Mouse (Mus musculus) C2C12 (cell line): Measurements from ENCODE around the gene Srrm3. TPM values are rescaled to one million over a fixed set of nuclear protein-coding genes. Genes with fewer than 3 reads are reported as not detected.

Source experiments
- H3K27me3 ChIP-seq: one replicate; pipeline ENCODE4 v1.6.1; 2011; ENCODE audit not compliant: control insufficient read depth, insufficient read depth, insufficient read length
- H3K36me3 ChIP-seq: one replicate; pipeline ENCODE4 v1.6.1; 2011; ENCODE audit not compliant: control insufficient read depth, insufficient read depth
- H3K4me3 ChIP-seq: one replicate; pipeline ENCODE4 v1.5.1; 2011; ENCODE audit warnings: mild to moderate bottlenecking, control low read depth; ENCODE audit not compliant: poor library complexity, insufficient read depth, severe bottlenecking
- H3K79me2 ChIP-seq: one replicate; pipeline ENCODE4 v1.6.1; 2011; ENCODE audit not compliant: control insufficient read depth, insufficient read depth
- H3K79me3 ChIP-seq: one replicate; pipeline ENCODE4 v1.6.1; 2011; ENCODE audit warnings: low read depth, control low read depth
- H3ac ChIP-seq: one replicate; pipeline ENCODE3; 2011; ENCODE audit warnings: low read depth; ENCODE audit not compliant: control insufficient read depth, insufficient read length
- CEBPB ChIP-seq: IDR thresholded peaks from one replicate; pipeline ENCODE4 v1.6.1; 2011; ENCODE audit warnings: low read depth, mild to moderate bottlenecking, control low read depth, moderate library complexity
- CTCF ChIP-seq: IDR thresholded peaks from one replicate; pipeline ENCODE4 v1.5.1; 2011; ENCODE audit not compliant: control insufficient read depth, insufficient read depth, insufficient read length
- FOSL1 ChIP-seq: IDR thresholded peaks from one replicate; pipeline ENCODE4 v1.8.0; 2011; ENCODE audit warnings: mild to moderate bottlenecking, low read length; ENCODE audit not compliant: poor library complexity, insufficient read depth, severe bottlenecking
- MAX ChIP-seq: IDR thresholded peaks from one replicate; pipeline ENCODE4 v1.6.1; 2011; ENCODE audit warnings: mild to moderate bottlenecking, control low read depth
- MYOD1 ChIP-seq: IDR thresholded peaks from one replicate; pipeline ENCODE4 v1.6.1; 2011; ENCODE audit warnings: low read depth; ENCODE audit not compliant: control insufficient read depth, insufficient read length
- MYOG ChIP-seq: IDR thresholded peaks from one replicate; pipeline ENCODE4 v1.6.1; 2011; ENCODE audit not compliant: control insufficient read depth, insufficient read length; ENCODE audit errors: extremely low read depth
- USF1 ChIP-seq: IDR thresholded peaks from one replicate; pipeline ENCODE4 v1.6.1; 2011; ENCODE audit warnings: low read depth, mild to moderate bottlenecking, control low read depth, moderate library complexity
- polyA plus RNA-seq: library from polyadenylated mRNA; unstranded; fragments of >200 nt; fragmentation: generic; extraction: Trizol; gene quantifications from one replicate; pipeline ENCODE4 v1.2.1, GENCODE M21; 2012; ENCODE audit warnings: missing spikeins

The Srrm3 gene
- polyA plus RNA-seq, 1 experiment = not detected

DNA sequence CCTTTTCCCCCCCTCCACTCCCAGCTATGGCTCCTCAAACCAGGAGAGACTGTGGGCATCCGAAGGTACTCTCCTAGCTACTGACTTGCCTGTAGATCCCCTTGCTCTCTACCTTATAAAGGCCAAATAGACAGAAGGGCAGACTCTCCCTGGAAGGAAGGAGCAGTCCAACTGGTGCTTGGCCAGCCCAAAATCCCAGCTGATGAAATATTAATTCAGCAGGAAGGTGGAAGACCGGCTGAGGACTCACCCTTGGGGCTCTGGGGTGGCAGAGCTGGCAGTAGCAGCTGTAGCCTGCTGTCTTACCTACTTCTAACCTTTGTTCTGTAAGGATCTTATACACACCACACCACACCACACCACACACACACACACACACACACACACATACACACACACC, 2.0 kb upstream of the Srrm3 start:
- peaks cover 40% of the 10 kb centered on the region for H3K27me3 ChIP-seq
- no peak overlapping the region for H3ac ChIP-seq
- TF ChIP-seq CEBPB (no peak), MYOD1 (no peak), CTCF (no peak), USF1 (no peak), FOSL1 (no peak), MYOG (no peak), MAX (no peak)
- no peaks in the 10 kb centered on the region for H3K36me3 ChIP-seq
- no peaks in the 10 kb centered on the region for H3K79me2 ChIP-seq
- no peak overlapping the region for H3K4me3 ChIP-seq
- no peaks in the 10 kb centered on the region for H3K79me3 ChIP-seq

DNA sequence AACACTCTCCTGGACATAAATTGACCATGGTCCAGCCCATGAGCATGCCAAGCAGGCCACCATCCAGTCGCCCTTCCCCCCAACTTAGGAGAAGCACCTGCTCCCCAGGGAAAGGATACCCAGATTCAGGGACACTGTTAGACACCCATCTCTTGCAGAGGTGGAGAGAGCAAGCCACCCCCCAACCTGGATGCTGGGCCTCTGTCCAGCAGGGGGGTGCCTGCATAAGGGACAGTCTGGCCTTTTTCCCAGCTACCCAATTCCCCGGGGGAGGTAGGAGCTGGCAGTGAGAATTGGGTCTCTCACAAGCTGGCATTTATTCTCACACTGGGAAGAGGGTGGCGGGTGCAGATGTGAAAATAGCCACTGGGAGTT, 560 bp downstream of the Srrm3 start:
- Histone ChIP-seq H3ac (no peak overlapping the region), H3K4me3 (no peak overlapping the region), H3K36me3 (no peaks in the 10 kb centered on the region), H3K27me3 (peaks cover 22% of the 10 kb centered on the region), H3K79me3 (no peaks in the 10 kb centered on the region), H3K79me2 (no peaks in the 10 kb centered on the region)
- TF ChIP-seq MYOD1 = no peak
- TF ChIP-seq USF1 = no peak
- no peak for TF ChIP-seq CTCF
- no peak for TF ChIP-seq CEBPB
- TF ChIP-seq MYOG = no peak
- TF ChIP-seq MAX = no peak
- TF ChIP-seq FOSL1 = no peak

DNA sequence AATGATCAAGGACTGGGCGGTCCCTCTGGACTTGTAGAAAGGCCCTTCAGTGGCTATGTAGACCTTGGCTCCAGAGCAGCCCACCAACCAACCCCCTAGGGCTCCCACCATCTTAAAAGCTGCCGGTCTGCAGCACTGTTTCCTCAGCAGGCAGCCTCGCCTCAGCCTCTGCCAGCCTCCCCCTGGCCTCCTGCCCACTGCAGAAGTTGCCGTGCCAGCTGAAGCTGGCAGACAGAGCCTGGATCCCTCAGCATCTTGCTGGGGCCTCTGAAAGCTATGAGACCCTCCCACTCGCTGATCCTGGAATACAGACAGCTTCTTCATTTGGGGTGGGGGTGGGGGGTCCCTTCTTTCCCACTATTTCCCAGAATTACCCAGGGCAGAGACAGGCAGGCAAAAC, 6.3 kb downstream of the Srrm3 start:
- H3K79me2 ChIP-seq = no peaks in the 10 kb centered on the region
- no peak overlapping the region for H3ac ChIP-seq
- H3K27me3 ChIP-seq = peaks cover 34% of the 10 kb centered on the region
- no peaks in the 10 kb centered on the region for H3K36me3 ChIP-seq
- H3K4me3 ChIP-seq = no peak overlapping the region
- no peaks in the 10 kb centered on the region for H3K79me3 ChIP-seq
- TF ChIP-seq CTCF (no peak), MYOD1 (no peak), MAX (no peak), FOSL1 (no peak), MYOG (no peak), USF1 (no peak), CEBPB (no peak)

DNA sequence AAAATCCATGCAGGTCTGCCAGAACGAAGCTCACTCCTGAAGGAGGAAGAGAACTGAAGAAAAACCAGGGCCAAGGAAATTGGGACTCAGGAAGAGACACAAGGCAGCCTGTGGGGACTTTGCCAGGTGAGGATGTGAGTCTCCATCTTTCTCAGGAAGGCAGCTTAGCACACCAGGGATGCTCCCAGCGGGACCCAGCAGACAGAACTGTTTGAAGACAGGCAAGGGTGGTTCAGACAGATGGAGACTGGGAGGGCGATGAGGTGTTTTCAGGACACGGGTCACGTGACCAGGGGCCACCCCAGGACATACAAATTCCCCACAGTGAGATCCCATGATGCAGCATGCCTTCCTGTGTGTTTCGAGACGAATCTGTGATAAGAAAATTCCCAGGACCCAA, 11.8 kb downstream of the Srrm3 start:
- Histone ChIP-seq H3K79me2 (no peaks in the 10 kb centered on the region), H3K36me3 (no peaks in the 10 kb centered on the region), H3ac (no peak overlapping the region), H3K27me3 (peaks cover 54% of the 10 kb centered on the region), H3K79me3 (no peaks in the 10 kb centered on the region), H3K4me3 (no peak overlapping the region)
- TF ChIP-seq USF1 = peak; percentile 56
- no peak for TF ChIP-seq CEBPB

DNA sequence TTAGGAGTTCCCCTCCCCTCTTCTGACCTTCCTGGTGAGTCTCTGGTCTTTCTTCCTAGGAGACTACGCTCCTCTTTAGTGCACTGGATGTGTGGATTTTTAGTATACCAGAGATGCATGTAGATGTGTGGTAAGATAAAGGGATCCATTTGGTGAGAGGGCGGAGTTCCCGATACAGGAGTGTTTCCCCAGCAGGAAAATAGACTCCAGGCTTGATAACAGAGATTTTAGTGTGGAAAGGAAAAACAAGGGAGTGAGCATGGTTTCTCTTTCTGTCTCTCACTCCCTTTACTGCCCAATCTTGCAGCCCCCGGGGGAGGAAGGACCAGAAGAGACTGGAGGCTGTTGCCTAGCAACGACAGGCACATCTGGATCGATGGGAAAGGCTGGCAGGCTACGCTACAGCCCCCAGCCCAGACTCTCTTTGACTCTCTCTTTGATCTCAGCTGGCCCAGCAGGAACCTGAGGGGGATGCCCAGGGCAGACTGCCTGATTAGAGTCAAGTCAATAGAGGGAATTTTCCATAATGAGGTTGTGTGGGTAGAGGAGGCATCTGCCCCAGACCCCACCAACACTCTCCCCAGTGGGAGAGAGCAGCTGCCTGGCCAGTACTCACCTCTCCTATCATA, 15.7 kb downstream of the Srrm3 start:
- Histone ChIP-seq H3K4me3 (no peak overlapping the region), H3K79me3 (no peaks in the 10 kb centered on the region), H3ac (no peak overlapping the region), H3K36me3 (no peaks in the 10 kb centered on the region), H3K27me3 (peaks cover 79% of the 10 kb centered on the region), H3K79me2 (no peaks in the 10 kb centered on the region)
- TF ChIP-seq USF1 (no peak), CTCF (no peak), MYOD1 (no peak)

DNA sequence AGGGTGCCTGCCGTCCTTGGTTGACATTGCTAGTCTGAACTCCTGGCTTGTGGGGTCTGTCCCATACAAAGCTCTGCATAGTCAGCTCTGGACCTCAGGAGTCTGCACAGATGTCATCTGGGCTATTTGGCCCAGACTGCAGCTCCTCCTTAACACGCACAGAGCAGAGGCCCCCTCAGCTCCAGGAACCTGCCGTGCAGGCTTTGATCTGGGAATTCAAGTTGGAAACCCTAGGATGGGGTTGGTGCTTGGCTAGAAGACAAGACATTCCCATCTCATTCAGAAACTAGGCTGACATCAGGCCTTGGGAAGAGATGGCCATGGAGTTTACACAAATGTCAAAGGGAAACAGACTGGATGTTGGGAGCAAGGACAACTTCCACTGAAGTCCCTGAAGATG, 17.8 kb downstream of the Srrm3 start:
- Histone ChIP-seq H3K27me3 (peaks cover 58% of the 10 kb centered on the region), H3ac (no peak overlapping the region)
- no peak for TF ChIP-seq MYOG
- no peak for TF ChIP-seq CTCF
- TF ChIP-seq CEBPB = no peak
- TF ChIP-seq FOSL1 = no peak
- no peak for TF ChIP-seq MAX
- TF ChIP-seq MYOD1 = no peak
- TF ChIP-seq USF1 = no peak

More for the DNA sequence above, 17.8 kb downstream of the Srrm3 start:
- Histone ChIP-seq H3K36me3 (no peaks in the 10 kb centered on the region), H3K4me3 (no peak overlapping the region), H3K79me3 (no peaks in the 10 kb centered on the region), H3K79me2 (no peaks in the 10 kb centered on the region)
